24 mouse cellular contexts compared by ENCODE assay signal in the genomic region with DNA sequence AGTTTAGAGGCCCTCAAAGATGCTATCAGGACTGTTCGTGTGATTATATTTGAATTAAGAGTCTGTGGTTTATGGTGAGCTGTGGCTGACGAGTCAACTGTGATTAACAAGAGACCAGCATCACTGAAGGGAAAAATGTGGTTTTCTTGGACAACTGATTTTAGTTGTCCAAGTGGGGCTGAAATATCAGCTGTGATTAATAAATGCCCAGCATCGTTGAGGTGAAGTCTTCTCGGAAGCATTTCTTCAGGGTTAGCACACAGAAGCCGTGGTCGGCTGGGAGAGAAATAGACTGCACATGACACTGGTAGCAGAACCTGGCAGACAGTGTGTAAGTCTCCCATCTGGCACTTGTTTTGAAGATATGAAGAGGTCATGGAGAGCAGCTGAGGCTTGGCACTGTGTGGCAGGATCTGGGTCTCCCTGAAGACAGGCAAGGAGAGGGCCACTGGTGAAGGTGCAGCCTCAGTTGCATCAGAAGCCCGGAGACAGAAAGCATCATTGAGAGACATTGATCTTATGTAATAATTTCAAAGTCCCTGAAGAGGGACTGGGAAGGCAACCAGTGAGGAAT. TPM values are rescaled to one million over a fixed set of nuclear protein-coding genes. Genes with fewer than 3 reads are reported as not detected.
DNase-seq lines count a peak whose midpoint lies in the region; ATAC-seq and TF ChIP-seq lines count a peak whose summit lies in the region.
"Had no signal": no experiment of that assay in that cellular context is flagged by ENCODE, and none has a peak within 500 bp of the region (broad histone marks: within the 10 kb centered on the region; RNA-seq: fewer than 3 reads in every experiment).

No protein-coding gene starts in this region.

- DNase-seq in hindbrain, postnatal 0 days (ENCODE audit: low spot score), result no peak
- DNase-seq in hindbrain, embryonic 11.5 days (ENCODE audit: low spot score), result no peak
- DNase-seq in retina, embryonic 14.5 days (ENCODE audit: low spot score), result peak; percentile 2
- no peak for DNase-seq in retina, postnatal 1 day
- DNase-seq in testis, postnatal 10 days (ENCODE audit: low spot score), result no peak
- DNase-seq: adrenal gland, postnatal 14 days; cerebellum, adult 11-12 months; cerebellum, postnatal 14 days; gastrocnemius, postnatal 25 days; heart, adult 18-20 months; heart, postnatal 4 days; kidney, adult 9 months; kidney, postnatal 10 days; layer of hippocampus, postnatal 36 days; lung, embryonic 14.5 days; lung, postnatal 14 days had no signal

- H3K4me2 ChIP-seq in hindbrain, postnatal 0 days (ENCODE audit: low read depth, low read length), result no peak overlapping the region
- H3K4me2 ChIP-seq in hindbrain, embryonic 11.5 days (replicated peaks; ENCODE audit: low read depth, low read length), result no peak overlapping the region
- H3K4me2 ChIP-seq: heart, embryonic 12.5 days; liver, embryonic 15.5 days; lung, embryonic 14.5 days; neural tube, embryonic 12.5 days had no signal

- TF ChIP-seq POLR2A in embryonic fibroblast, embryonic 13.5 days (IDR thresholded peaks at IDR 0.05; ENCODE audit: low read depth, low read length), result no peak

- H3K4me1 ChIP-seq in hindbrain, postnatal 0 days (ENCODE audit: insufficient read depth, low read length), result no peaks in the 10 kb centered on the region
- no peaks in the 10 kb centered on the region for H3K4me1 ChIP-seq in hindbrain, embryonic 11.5 days (replicated peaks; ENCODE audit: control insufficient read depth, insufficient read depth, low read length)
- H3K4me1 ChIP-seq in embryonic fibroblast, embryonic 13.5 days (ENCODE audit: control insufficient read depth, insufficient read depth, low read length), result 0 out of 2 replicates have a peak, but pooled peaks cover 5% of the 10 kb centered on the region
- H3K4me1 ChIP-seq: heart, embryonic 12.5 days; liver, embryonic 15.5 days had no signal

- no peak overlapping the region for H3K27ac ChIP-seq in hindbrain, postnatal 0 days
- H3K27ac ChIP-seq in hindbrain, embryonic 11.5 days (ENCODE audit: low read depth, low read length), result no peak overlapping the region
- H3K27ac ChIP-seq in embryonic fibroblast, embryonic 13.5 days (ENCODE audit: insufficient read depth, low read length), result peak overlapping the region; percentile 69
- H3K27ac ChIP-seq: liver, embryonic 15.5 days; neural tube, embryonic 12.5 days had no signal

- peak; percentile 54 for ATAC-seq in hindbrain, postnatal 0 days
- ATAC-seq in hindbrain, embryonic 11.5 days (ENCODE audit: low FRiP score), result no peak
- ATAC-seq: forebrain, embryonic 14.5 days; intestine, postnatal 0 days had no signal

- H3K9me3 ChIP-seq in hindbrain, postnatal 0 days (ENCODE audit: low read length), result no peaks in the 10 kb centered on the region
- no peaks in the 10 kb centered on the region for H3K9me3 ChIP-seq in hindbrain, embryonic 11.5 days (ENCODE audit: control insufficient read depth, low read length)
- H3K9me3 ChIP-seq: heart, embryonic 12.5 days; liver, embryonic 15.5 days; neural tube, embryonic 12.5 days had no signal

- TF ChIP-seq CTCF in hindbrain, postnatal 0 days (IDR thresholded peaks at IDR 0.05; ENCODE audit: low read depth), result no peak
- TF ChIP-seq CTCF in embryonic fibroblast, embryonic 13.5 days (IDR thresholded peaks at IDR 0.05; ENCODE audit: borderline replicate concordance, insufficient read depth, low read length), result no peak

- H3K9ac ChIP-seq in hindbrain, postnatal 0 days (replicated peaks; ENCODE audit: low read length), result no peak overlapping the region
- H3K9ac ChIP-seq in hindbrain, embryonic 11.5 days (ENCODE audit: low read depth, low read length), result no peak overlapping the region
- H3K9ac ChIP-seq: heart, embryonic 12.5 days; liver, embryonic 15.5 days; lung, embryonic 14.5 days; neural tube, embryonic 12.5 days had no signal

- no peaks in the 10 kb centered on the region for H3K27me3 ChIP-seq in hindbrain, postnatal 0 days (ENCODE audit: insufficient read depth, low read length)
- H3K27me3 ChIP-seq in hindbrain, embryonic 11.5 days (ENCODE audit: control insufficient read depth, insufficient read depth, low read length), result 0 out of 2 replicates have a peak, but pooled peaks cover 1% of the 10 kb centered on the region
- H3K27me3 ChIP-seq: neural tube, embryonic 12.5 days had no signal

- H3K4me3 ChIP-seq in hindbrain, postnatal 0 days (ENCODE audit: low read length), result no peak overlapping the region
- H3K4me3 ChIP-seq in hindbrain, embryonic 11.5 days (ENCODE audit: low read depth, low read length), result no peak overlapping the region
- no peak overlapping the region for H3K4me3 ChIP-seq in embryonic fibroblast, embryonic 13.5 days (ENCODE audit: insufficient read depth, low read length)
- H3K4me3 ChIP-seq: heart, embryonic 12.5 days; liver, embryonic 15.5 days; neural tube, embryonic 12.5 days had no signal

- WGBS in hindbrain, postnatal 0 days, result 60% methylated on average over 7 of the region's 7 CpGs
- WGBS in hindbrain, embryonic 11.5 days, result 81% methylated on average over 7 of the region's 7 CpGs

- no peaks in the 10 kb centered on the region for H3K36me3 ChIP-seq in hindbrain, postnatal 0 days (ENCODE audit: insufficient read depth, low read length)
- H3K36me3 ChIP-seq in hindbrain, embryonic 11.5 days (ENCODE audit: control insufficient read depth, insufficient read depth, low read length), result no peaks in the 10 kb centered on the region
- H3K36me3 ChIP-seq: G1E; heart, embryonic 12.5 days; liver, embryonic 15.5 days; neural tube, embryonic 12.5 days had no signal

RNA-seq across cellular contexts. Expression of a gene that starts 19.7 kb away (rescaled TPM):
- total RNA-seq in hindbrain, postnatal 0 days (2014; rRNA removed), result 8.7 and 17.6 TPM in 2 replicates
- 7.1 and 8.5 TPM in 2 replicates for polyA plus RNA-seq in hindbrain, postnatal 0 days (2015; fragmentation: Nextera tagmentation; extraction: Ambion mirVana)
- 9.9 and 13.6 TPM in 2 replicates for polyA plus RNA-seq in hindbrain, embryonic 11.5 days (2014; fragmentation: Nextera tagmentation; extraction: Ambion mirVana)
- polyA plus RNA-seq in embryonic fibroblast, embryonic 13.5 days (2011; ENCODE audit: insufficient read length, low read depth, missing spikeins), result 27.0 and 44.7 TPM in 2 replicates
- total RNA-seq: G1E; liver, adult 2 months had no signal
- polyA plus RNA-seq: G1E; liver, adult 2 months had no signal
